Mouse (Mus musculus) megakaryocyte, adult 5-6 weeks (primary cell): ENCODE measurements around the gene Spns2. TPM values are rescaled to one million over a fixed set of nuclear protein-coding genes. Genes with fewer than 3 reads are reported as not detected.

Experiments used
- ATAC-seq: 2 replicates; pipeline ENCODE4 v1.8.0; 2016; ENCODE audit warnings: mild to moderate bottlenecking, inconsistent platforms; ENCODE audit not compliant: poor library complexity, severe bottlenecking
- total RNA-seq, 2 experiments: library from RNA; stranded (forward) in 1 of 2; stranded (reverse) in 1 of 2; fragments of 153-499, 151-499 nt in 1 of 2; fragments of 221-1000, 200-1000 nt in 1 of 2; gene quantifications; 2 replicates each; pipeline versions ENCODE4 v1.2.3 to v1.2.4; 2015 to 2017

Gene Spns2
- total RNA-seq, 2 experiments from 2014 or later = 0.15 to 2.9 TPM

- peak; percentile 54 for ATAC-seq
Measured at GRCm38 (mm10) chr11:72501426-72502002, 11.8 kb upstream of the Spns2 start.

GRCm38 (mm10) chr11:72500139-72500538 is 10.4 kb upstream of the Spns2 start:
- ATAC-seq = no peak

GRCm38 (mm10) chr11:72497367-72497766 is 7.7 kb upstream of the Spns2 start:
- no peak for ATAC-seq

GRCm38 (mm10) chr11:72496775-72497174 is 7.1 kb upstream of the Spns2 start:
- no peak for ATAC-seq

GRCm38 (mm10) chr11:72496066-72496465 is 6.4 kb upstream of the Spns2 start:
- ATAC-seq = no peak

GRCm38 (mm10) chr11:72494046-72494988 is 4.6 kb upstream of the Spns2 start:
- ATAC-seq = peak; percentile 17; the same call in 1 of the 2 replicates

- no peak for ATAC-seq
Measured at GRCm38 (mm10) chr11:72491130-72491960, 1.6 kb upstream of the Spns2 start.

- ATAC-seq = no peak
Measured at GRCm38 (mm10) chr11:72489397-72489796, 307 bp downstream of the Spns2 start.

- peak; percentile 23 for ATAC-seq
Measured at GRCm38 (mm10) chr11:72488753-72489271, 892 bp downstream of the Spns2 start.

- ATAC-seq = no peak
Measured at GRCm38 (mm10) chr11:72487739-72488138, 2.0 kb downstream of the Spns2 start.

- no peak for ATAC-seq
Measured at GRCm38 (mm10) chr11:72487171-72487570, 2.5 kb downstream of the Spns2 start.

- ATAC-seq = no peak
Measured at GRCm38 (mm10) chr11:72485960-72486359, 3.7 kb downstream of the Spns2 start.

GRCm38 (mm10) chr11:72485157-72485556 is 4.5 kb downstream of the Spns2 start:
- ATAC-seq = no peak

- peak; percentile 22; the same call in 1 of the 2 replicates for ATAC-seq
Measured at GRCm38 (mm10) chr11:72484549-72484948, 5.2 kb downstream of the Spns2 start.

- no peak for ATAC-seq
Measured at GRCm38 (mm10) chr11:72481952-72482351, 7.8 kb downstream of the Spns2 start.

GRCm38 (mm10) chr11:72481313-72481712 is 8.4 kb downstream of the Spns2 start:
- no peak for ATAC-seq

- no peak; the same call in 1 of the 2 replicates for ATAC-seq
Measured at GRCm38 (mm10) chr11:72479499-72479898, 10.2 kb downstream of the Spns2 start.

GRCm38 (mm10) chr11:72478228-72478627 is 11.5 kb downstream of the Spns2 start:
- no peak for ATAC-seq

- ATAC-seq = no peak
Measured at GRCm38 (mm10) chr11:72477653-72478052, 12.1 kb downstream of the Spns2 start.

- no peak for ATAC-seq
Measured at GRCm38 (mm10) chr11:72477182-72477581, 12.5 kb downstream of the Spns2 start.

GRCm38 (mm10) chr11:72476074-72476625 is 13.6 kb downstream of the Spns2 start:
- no peak for ATAC-seq
